Mouse (Mus musculus) CD4-positive, CD25-positive, alpha-beta regulatory T cell, adult 9 weeks (primary cell): Measurements from ENCODE around the gene Tssk2. TPM values are rescaled to one million over a fixed set of nuclear protein-coding genes. Genes with fewer than 3 reads are reported as not detected.

ENCODE experiments used
- polyA plus RNA-seq: library from polyadenylated mRNA; unstranded; fragments of 100-300 nt; shearing (Covaris generic); gene quantifications from one replicate; pipeline ENCODE4 v1.2.1, GENCODE M21; 2017

The Tssk2 gene
- polyA plus RNA-seq = 0.26 TPM

DNA sequence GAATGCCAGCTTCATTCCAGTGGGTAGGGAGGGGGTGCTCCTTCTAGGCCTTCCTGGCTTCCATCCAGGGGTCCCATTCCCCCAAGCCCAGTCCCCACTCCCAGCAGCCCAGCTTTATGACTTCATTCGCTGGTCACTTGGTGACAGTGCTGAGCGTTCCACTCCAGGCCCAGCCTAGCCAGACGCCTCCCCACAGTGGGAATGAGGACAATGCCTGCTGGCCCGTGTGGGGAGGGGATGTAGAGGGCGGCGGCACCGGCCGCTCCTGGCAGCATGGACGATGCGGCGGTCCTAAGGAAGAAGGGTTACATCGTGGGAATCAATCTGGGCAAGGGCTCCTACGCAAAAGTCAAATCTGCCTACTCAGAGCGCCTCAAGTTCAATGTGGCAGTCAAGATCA is at the start of gene Tssk2, which contains the start of gene Dgcr2:
Gene Tssk2, plus strand, starts transcription at position 176 of the 400 bp plus-strand sequence.
Gene Dgcr2, minus strand, starts transcription at position 101 of the 400 bp plus-strand sequence.

DNA sequence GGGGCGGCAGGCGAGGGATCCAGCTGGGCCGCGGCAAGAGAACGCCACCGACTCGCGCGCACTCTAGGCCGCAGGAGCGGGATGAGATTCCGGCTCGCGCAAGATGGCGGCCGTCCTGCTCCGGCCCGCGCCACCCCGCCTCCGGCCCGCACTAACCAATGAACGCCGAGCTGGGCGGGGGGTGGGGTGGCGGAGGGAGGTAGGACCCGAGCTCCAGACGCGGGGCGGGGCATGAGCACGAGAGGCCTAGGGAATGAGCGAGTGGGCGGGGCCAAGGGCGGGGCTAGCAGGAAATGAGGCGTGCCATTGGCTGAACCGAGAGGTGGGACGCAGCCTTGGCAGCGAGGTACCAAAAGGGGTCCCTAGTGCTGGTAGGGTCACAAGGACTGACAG is 6.9 kb upstream of the Tssk2 start, which contains the start of gene Gm20518:
Gene Gm20518, minus strand, starts transcription at position 105 of the 393 bp plus-strand sequence.

DNA sequence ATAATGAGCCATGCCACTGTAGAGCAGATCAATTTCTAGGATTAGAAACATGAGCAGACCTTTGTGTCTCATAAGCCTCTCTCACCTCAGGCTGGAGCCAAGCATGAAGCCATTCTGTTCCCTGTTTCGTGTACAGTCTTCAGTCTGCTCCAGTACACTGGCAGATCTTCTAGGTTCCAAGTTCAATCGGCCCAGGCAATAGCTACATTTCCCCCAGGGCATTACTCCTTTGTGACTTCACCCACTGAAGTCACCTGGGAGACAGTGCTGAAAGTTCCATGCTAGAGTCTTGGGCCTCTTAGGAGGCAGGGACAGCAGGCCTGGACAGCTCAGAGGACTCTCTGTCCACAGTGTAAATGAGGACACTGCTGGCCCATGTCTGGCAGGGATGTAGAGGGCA is 4.5 kb upstream of the Tssk2 start, which contains the start of gene Tssk1:
Gene Tssk1, plus strand, starts transcription at position 301 of the 400 bp plus-strand sequence.

GRCm38 (mm10) chr16:17911052-17911595 is 12.7 kb downstream of the Tssk2 start, which contains the start of gene Ess2:
Ess2 (minus strand) TSS chr16:17911348.

DNA sequence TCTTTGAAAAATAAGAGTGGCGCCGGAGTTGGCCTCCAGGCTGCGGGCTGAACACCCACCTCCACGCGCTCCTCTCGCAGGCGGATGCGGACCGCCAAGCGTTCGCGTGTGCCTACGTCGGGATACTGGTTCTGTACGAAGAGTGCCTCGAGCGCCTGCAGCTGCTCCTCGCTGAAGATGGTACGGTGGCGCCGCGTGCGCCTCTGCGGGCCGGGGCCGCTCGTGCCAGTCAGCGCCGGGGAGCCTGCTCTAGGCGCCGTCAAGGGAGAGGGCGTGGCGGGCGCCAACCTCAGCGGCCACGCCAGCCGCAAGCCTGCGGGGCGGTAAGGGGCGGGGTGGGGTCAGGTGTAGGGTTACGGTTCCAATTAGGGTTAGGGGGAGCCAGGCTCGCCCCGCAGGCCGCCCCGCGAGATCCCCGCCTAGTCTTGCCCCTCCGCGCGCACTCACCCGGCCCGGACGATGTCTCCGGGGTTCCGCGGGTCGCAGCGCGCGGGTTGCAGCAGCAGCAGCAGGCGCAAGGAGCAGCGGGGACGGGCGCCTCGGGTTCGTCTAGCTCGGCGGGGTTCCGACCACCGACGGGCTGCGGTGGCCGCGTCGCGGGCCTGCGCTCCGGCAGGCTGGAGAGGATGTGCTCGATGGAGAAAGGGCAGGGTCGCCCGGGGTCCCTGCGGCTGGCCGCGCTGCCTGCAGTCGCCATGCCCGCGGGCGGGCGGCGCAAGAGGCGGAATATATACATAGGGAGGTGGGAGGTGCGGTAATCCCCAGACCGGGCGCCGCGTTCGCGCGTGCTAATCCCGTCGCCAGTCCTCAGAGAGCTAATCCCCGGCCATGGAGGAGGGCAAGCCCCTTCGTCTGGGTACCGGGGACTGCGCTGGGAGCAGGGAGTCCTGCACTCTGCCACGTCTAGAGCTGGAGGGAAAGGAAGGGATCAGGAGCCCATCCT is 16.1 kb downstream of the Tssk2 start, which contains the start of gene Gsc2:
Gene Gsc2, minus strand, starts transcription at position 753 of the 943 bp plus-strand sequence.

DNA sequence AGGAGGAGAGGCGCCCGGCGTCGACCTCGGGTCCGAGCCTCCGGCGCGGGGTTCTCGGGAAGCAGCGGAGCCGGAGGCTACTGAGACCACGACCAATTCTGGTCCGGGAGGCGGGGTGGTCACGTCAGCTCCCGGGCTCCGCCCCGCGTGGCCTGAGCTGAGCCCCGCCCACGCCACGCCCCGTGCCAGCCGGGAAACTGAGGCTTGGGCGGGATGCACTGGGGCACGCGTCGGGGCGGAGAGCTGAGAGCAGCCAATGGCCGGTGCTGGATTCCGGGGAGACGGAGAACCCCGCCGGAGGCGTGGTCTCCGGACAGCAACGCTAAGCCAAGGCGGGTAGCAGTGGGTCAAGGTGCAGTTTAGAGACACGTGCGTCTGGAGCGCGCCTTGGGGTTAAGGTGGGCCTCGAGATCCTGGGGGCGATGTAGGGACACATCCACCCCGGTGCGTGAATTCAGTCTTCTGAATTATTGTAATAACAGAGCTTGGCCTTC is 29.7 kb downstream of the Tssk2 start, which contains the start of gene Slc25a1:
Gene Slc25a1, minus strand, starts transcription at position 133 of the 494 bp plus-strand sequence.

Other genes starting within 250 kb of the Tssk2 start
- gene Med15, start 165.7 kb upstream of the Tssk2 start, polyA plus RNA-seq = 153 TPM
- 19.5 TPM for gene Klhl22, start 139.0 kb upstream of the Tssk2 start, polyA plus RNA-seq
- not detected for gene Scarf2, start 101.4 kb upstream of the Tssk2 start, polyA plus RNA-seq
- gene B830017H08Rik, start 65.5 kb upstream of the Tssk2 start, polyA plus RNA-seq = not detected
- gene Car15, start 60.3 kb upstream of the Tssk2 start, polyA plus RNA-seq = 3.8 TPM
- 0.32 TPM for gene Gm20518, start 7.0 kb upstream of the Tssk2 start, polyA plus RNA-seq
- not detected for gene Tssk1, start 4.4 kb upstream of the Tssk2 start, polyA plus RNA-seq
- gene Dgcr2, start 75 bp upstream of the Tssk2 start, polyA plus RNA-seq = 51.8 TPM
- 75.4 TPM for gene Ess2, start 12.7 kb downstream of the Tssk2 start, polyA plus RNA-seq
- not detected for gene Gsc2, start 16.4 kb downstream of the Tssk2 start, polyA plus RNA-seq
- gene Slc25a1, start 29.6 kb downstream of the Tssk2 start, polyA plus RNA-seq = 16.0 TPM
- not detected for gene Vpreb2, start 81.8 kb downstream of the Tssk2 start, polyA plus RNA-seq
- 30.9 TPM for gene Dgcr6, start 154.2 kb downstream of the Tssk2 start, polyA plus RNA-seq
- gene Prodh, start 191.6 kb downstream of the Tssk2 start, polyA plus RNA-seq = 6.0 TPM
- gene Rtn4r, start 229.0 kb downstream of the Tssk2 start, polyA plus RNA-seq = not detected